Mouse (Mus musculus): ENCODE results near the gene Ly86.

- TF ChIP-seq CTCF (IDR thresholded peaks at IDR 0.05; ENCODE audit: insufficient read depth, low read length) (no peak), POLR2A (IDR thresholded peaks at IDR 0.05; ENCODE audit: borderline replicate concordance, extremely low read depth, low read depth, low read length) (no peak)
Measured at GRCm38 (mm10) chr13:37311555-37312221, 33.3 kb upstream of the Ly86 start.
